Mouse (Mus musculus) thymus, postnatal 4 days (tissue): ENCODE data around the gene Gm20604.

Experiments used
- DNase-seq: peaks from one replicate; pipeline ENCODE4 v3.0.0; 2021

Gm20604 gene

DNA sequence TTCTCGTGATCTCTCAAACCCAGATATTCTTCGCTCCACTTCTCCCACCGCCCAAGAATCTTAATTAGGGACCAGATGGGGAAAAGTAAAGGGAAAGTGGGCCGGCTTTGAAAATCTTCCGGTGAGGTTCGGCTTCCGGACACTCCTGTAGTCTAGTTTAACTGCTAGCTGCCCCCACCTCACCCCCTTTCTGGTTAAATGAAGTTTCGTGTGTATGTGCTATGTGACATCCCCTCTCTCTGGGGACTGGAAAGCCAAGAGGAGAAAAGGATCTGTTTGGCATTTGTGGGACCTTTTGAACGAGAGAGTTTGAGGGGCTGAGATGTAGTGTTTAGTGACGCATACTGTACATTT, at the start of gene Gm20604:
Gm20604 (minus strand) TSS at position 270 of the 354 bp plus-strand sequence.
- no peak for DNase-seq

DNA sequence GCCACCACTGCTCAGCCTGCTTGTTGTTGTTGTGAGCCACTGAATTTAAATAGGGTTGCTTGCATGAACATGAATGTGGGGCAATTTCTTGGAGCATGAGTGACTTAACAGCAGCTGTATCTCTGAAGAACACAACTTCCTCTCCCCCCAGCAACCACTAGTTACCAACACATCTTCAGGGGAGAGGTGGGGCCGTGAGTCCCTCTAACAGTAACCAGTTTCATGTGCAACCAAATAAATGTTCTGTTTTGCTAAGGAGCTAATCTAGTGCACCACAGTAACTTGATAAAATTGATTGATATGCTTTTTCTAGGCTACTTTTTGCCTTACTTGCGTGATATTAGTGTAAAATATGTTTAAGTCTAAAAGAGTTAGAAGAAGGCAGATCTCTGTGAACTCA, 41.1 kb upstream of the Gm20604 start:
- no peak for DNase-seq

DNA sequence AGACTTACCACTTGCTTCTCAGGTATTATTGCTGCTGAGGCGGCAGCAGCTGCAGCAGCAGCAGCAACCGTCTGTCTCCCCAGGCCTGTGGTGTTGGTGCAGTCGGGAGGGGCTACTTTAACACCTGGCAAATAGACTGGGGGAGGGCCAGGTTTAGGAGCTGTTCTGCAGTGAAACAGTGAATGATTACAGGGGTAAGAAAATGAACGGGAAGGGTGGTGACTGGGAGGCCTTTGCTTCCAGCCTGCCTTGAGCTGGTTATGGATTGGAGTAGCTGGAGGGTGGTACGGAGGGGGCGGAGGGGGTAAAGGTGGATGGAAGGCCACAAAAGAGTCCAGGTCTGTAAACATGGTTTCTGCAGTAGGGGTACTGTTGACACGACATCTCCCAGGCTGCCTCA, 29.5 kb upstream of the Gm20604 start:
- peak; percentile 74 for DNase-seq

DNA sequence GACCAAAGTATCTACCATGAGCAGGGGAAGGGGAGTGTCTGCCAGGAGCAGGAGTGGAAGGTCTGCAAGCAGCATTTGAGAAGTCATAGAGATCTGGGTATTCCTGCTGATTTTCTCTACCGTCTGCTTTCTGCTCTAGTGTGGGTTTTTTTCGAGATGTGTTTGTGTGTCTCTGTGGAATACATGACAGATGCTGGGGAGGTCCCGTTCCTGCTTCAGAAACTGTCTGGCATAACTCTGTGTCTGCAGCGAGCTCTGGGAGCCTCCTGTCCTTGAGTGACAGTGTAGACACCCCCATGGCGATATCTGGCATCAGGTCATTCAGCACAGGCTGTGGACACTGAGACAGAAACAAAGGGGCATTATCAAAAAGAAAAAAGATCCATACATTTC, 27.1 kb upstream of the Gm20604 start:
- DNase-seq = no peak

DNA sequence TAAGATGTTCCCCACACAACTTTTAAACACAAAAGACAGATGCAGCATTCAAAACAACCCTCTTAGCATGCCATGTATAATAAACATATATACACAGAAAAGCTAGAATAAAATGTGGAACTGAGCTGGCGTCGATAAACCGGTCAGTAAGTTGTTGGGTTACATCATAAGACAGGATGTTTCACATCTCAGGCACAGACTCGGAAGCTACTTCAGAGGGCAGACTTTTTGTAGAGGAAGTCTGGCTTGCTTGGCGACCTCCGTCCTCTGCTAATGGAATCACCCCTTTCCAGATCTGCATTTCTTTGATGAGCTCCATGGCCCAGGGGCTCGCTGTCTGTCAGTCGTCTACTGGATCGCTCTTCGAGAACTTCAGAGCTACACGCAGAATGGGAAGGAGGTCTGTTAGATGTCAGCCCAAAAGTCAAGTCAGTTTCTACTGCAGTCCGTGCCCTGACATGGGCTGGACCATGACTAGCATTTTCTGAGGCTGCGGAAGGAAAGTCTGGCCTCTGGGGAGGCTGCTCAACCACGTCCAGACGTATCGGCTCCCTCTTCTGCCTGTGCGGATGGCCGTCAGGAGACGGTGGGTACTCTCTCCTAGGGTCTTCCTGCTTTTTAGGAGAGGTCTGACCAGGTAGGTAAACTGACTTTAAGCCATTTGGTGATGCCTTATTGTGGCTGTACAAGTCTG, 26.6 kb upstream of the Gm20604 start:
- no peak for DNase-seq

DNA sequence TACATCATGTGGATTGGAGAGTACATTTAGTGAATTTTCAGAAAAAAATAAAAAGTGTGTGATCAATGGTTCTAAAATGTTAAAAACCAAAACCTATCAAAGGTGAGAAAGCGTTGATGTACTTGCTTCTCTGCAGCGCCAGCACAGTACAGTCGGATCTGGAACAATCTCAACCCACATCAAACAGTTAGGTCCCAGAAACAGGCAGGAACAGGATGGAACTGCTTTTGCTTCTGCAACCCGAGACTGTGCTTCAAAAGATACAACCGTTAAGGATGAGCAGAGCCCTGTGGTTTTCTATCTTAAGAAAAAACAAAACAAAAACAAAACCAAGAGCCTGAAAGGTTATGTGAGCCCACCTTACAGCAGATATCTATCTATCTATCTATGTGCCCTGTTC, 24.4 kb upstream of the Gm20604 start:
- no peak for DNase-seq

DNA sequence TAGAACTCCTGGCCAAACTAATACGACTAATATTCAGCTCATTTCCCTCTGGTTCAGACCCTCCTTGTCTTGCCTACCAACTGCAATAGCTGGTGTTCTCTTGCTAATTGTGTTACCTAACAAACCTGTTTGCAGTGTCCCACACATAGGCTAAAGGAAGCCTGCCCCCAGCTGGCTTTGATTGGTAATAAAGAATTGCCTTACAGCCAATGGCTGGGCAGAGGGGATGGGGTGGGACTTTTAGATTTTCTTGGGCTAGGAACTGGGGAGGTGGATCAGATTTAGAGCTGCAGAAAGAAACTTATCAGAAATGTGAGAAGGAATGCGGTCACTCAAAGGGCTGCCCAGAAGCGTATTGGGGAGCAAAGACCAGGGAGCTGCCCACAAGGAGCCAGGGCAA, 21.0 kb upstream of the Gm20604 start:
- peak; percentile 49 for DNase-seq

DNA sequence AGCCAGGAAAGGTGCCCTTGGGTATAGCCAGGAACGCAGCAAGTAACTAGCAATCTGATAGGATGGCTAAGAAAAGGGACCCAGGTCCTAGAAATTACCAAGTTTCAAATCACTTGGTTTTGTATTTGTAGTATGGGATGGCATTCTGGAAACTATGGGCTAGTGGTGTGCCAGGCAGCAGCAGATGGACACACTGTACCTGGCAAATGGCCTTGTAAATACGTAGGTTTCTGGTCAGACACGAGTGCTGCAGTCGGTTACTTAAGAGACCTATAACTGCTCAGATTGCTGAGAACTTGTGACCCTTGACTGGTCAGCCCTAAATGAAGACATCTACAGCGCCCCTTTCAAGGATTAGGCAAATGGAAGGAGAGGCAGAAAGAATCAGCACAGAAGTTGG, 19.7 kb upstream of the Gm20604 start:
- no peak for DNase-seq

DNA sequence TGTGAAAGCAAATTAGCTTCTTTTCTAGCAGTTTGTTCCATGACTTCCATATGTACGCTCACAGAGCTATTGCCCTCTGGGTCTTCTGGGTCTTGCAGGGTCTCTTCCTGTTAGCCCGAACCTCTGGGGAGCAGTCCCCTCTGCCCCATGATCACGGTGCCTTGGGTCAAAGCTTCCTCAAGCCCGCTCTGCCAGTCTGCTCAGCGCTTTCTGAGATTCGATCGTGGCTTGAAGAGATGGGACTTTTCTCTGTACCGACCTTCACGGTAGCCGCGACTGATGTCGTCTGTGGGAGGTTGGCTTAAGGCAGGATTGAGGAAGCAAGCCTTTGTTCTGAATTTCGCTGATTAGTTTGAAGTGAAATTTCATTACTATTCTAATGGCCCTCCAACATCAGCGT, 17.6 kb upstream of the Gm20604 start:
- no peak for DNase-seq

DNA sequence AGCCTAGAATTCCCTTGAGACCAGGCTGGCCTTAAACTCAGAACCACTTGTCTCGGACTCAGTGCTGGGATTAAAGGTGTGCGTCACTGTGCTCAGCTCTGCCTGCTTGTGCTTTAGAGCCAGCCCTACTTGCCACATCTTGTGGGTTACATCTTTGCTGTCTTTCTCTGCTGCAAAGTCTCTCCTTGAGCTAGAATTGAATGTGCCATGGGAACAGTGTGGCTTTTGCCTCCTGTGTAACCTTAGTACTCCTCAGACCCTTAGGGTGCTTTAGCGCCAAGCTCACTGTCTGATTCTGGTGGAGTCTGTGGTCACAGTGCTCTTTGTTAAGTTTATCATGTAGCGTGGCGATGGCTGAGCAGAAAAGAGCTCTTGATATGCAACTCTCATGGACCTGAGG, 14.2 kb upstream of the Gm20604 start:
- DNase-seq = no peak

DNA sequence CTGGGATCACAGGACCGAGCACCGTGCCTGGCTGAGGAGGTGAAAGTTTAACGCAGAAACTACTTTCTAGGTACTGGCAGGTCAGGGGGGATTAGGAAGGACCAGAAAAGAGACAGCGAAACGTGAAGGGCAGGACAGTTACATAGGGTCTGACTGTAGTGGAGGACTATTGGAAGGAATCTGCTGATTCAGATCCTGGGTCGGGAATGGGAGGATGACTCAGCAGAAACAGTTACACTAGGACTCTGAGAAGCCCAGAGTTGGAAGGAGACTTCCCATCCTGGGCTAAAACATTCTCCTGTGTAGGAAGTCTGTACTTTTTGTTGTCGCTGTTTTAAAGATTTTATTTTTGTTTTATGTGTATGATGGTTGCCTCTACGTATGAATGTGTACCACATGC, 13.1 kb upstream of the Gm20604 start:
- DNase-seq = no peak

DNA sequence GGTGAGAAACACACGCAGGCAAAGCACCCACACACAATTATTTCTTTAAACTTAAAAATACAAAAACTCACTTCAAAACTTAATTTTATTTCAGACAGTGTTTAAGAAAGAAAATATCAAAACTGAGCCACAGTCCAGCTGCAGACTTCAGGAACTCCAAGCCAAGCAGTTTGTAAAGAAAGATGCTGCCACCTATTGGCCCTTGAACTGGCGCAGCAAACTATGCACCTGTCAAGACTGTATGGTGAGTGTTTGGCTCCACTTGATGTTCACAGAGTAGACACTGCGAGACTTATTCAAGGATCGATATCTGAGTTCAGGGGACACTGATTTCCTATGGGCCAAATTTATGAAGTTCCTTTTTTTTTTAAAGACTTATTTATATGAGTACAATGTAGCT, 10.5 kb upstream of the Gm20604 start:
- DNase-seq = peak; percentile 50

DNA sequence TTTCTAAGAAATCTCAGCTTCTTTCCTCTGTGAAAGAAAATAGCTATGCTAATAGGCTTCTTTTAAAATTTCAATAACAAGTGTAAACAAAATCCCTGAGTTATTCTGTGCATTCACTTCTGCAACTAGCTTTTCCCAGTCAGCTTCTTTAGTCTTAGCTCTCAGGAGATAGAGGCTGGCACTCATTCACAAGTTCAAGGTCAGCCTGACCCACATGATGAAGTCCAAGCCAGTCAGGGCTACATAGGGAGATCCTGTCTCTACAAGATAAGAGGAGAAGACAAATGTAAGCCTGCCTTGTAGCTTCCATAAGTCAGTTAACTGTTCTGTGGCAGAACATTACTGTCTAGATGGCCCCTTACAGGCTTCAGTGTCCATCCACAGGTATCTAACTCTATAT, 5.2 kb upstream of the Gm20604 start:
- no peak for DNase-seq

DNA sequence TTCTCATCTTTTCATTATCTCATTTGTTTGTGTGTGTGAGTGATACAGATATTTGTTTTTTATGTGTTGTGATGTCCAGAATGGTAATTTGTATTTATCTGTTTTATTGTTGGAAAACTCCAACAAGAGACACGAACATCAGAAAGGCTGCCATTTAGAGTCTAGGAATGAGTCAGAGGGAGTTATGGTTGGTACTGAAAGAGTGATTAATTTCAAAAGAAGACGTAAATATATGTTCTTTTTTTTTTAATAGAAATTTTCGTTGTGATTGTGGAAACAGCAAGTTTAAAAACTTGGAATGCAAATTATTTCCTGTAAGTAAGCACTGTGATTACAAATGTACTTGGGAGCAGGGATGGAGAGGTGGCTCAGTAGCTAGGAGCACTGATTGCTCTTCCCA, 3.2 kb upstream of the Gm20604 start:
- no peak for DNase-seq

DNA sequence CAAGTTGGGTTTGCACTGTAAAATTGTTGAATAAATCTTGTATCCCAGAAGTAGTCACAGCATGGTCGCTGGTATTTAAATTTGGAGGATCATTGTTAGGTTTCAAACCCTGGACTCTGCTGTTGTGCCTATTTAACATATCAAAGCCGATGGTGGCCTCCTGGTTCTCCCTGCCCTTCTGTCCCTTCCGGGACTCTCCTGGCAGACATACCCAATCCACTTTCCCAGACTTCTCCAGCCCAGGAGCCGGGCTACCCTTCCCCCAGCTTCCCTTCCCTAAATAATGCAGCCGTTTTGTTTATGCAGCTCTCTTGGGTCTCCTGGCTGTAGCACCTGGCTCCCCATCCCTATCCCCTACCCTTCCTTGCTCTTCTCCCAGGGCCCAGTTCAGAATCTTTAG, 464 bp upstream of the Gm20604 start:
- DNase-seq = no peak

DNA sequence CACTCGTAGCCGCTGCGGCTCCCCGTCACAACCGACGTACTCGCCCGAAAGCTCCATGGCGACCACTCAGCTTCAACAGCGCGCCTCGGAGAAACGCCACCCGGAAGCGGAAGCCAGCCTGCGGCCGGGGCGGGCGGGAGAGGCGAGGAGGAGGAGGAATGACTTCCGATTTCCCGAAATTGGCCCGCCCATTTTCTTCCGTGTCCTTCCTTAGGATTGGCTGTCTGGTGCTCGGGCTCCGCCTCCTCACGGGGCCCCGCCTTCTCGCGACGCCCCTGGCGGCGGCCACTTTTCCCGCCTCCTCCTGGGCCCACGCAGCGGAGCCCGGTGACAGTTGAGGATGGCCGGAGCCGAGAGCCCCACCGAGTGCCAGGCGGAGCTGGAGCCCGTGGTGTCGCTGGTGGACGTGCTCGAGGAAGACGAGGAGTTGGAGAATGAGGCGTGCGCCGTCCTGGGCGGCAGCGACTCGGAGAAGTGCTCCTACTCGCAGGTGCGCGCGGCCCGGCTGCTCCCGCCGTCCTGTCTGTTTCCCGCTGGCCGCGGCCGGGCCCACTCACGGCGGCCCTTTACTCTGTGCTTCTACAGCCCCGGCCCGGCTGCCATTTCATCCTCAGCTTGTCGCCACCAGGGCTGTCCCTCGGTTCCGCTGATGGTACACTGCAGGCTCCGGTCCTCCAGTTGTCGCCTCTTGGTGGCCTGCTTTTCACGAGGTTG, 626 bp downstream of the Gm20604 start, which contains the start of the genes Gm28051, Gon7 and Ubr7:
Gm28051 (minus strand) TSS at position 77 of the 714 bp plus-strand sequence.
Gon7 (minus strand) TSS at position 115 of the 714 bp plus-strand sequence.
Ubr7 (plus strand) TSS at position 279 of the 714 bp plus-strand sequence.
- peak; percentile 96 for DNase-seq

DNA sequence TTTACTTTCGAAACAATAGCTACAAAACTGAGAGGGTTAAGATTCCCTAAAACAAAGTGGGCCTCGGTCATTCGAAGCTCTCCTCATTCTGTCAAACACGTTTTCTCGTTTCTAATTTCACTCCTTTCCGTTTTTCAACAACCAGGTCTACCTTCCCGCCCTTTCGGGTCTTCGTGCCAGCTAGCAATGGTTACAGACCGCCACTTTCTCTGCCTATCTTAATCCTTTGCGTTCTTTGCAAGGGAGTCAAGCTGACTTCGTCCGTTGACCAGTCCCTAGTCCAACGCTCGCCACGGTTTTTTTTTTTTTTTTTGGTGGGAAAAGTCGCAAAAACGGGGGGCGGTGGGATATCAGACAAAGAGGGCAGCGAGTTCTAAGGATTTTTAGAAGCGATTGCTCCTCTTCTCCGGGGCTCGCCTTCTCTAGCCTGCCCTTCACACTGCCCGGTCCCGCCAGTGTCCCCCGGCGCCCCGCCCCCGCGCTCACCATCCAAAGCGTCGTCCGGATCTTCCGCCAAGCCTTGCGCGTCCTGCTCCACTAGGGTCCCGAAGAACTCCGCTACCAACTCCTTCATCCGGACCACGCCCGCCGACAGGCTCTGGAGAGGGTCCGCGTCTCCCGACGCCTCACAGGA, 1.3 kb downstream of the Gm20604 start:
- DNase-seq = no peak

DNA sequence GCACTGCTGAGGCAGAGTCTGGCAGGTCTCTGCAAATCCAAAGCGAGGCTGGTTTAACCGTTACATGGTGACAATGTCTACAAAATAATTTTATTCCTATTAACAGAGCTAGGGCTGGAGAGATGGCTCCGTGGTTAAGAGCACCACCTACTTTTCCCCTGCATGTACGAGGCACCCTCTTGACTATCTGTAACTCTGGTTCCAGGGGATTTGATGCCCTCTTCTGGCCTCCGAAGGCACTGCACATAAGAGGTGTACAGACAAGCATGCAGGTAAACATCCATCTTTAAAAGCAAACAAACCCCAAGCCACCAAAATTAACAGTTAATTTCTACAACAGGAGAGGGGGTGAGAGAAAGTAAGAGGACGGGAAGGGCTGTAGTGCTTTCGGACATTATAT, 2.2 kb downstream of the Gm20604 start:
- peak; percentile 75 for DNase-seq

DNA sequence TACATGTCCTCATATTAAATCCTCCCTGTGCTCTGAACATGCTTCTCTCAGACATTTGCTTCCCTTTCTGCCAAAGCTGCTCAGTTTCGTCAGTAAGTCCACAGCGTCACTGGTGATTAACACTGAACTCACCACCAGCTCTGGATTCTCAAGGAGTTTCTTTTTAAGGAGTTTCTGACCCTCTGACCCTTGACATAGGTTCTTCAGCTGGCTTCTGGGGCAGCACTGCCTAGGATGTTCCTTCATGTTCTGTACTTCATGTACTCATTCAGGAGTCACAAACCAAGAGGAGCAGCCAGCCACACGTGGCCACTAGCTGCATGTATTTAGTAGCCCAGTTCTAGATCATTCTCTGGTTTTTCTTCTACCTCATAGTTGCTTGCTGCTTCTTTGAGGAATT, 10.2 kb downstream of the Gm20604 start:
- no peak for DNase-seq

DNA sequence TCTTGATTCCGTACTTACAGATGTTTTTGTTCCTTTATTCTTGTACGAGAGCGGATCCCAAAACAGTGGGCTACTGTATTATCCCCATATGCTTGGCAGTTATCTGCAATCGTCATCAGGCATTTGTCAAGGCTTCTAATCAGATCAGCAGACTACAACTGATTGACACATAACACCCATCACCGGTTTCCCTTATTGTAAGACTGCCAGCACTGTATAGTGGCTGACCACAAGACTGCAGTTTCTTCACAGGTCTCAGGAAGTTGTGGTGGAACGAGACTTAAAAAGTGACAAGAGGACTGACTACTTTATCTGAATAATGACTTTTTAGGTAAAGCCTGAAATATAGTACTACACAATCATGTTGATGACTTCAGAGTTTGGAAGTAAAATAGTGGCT, 13.6 kb downstream of the Gm20604 start:
- DNase-seq = no peak

DNA sequence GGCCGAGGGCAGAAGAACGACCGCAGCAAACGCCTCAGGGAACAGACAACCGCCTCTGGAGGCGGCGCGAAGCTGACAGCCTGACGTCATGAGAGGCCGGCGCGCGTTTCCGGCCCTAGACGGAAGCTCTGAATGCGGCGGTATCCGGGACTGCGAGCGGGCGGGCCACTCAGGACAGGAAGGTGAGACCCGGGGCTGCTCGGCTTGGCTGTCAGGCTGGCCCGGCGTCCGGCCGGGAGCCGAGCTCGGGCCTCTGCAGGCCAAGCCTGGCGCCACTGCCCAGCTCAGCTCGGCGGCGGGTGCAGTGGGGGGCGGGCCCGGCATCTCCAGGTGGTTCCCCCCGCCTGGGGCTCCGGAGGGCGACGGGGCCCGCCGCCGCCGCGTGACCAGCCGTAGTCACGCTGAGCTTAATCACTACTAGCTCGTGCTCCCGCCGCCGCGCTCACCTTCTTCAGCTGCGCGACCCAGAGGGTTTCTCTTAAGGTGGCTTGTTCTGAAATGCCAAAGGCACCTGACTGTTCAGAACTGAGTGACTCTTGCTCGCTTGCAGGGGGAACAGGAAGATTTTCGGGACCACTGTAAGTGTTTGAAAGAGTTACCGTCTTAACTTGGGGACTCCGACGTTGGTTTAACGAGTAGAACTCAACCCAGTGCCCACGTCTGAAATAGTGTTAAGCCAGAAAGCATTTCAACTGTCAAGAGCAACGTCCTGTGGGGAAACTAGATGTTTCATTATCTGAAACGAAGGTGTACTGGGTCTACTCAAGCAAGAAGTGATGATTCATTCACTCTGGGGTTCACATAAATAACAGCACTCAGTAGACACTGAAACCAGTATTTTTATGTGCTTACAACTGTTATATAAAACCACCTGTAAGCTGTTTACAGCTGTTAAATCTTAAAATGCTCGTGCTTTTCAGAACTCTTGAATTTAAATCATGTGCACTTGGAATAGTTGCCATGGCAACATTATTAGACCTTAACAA, 14.6 kb downstream of the Gm20604 start, which contains the start of the genes Moap1 and Tmem251:
Moap1 (minus strand) TSS at position 73 of the 986 bp plus-strand sequence.
Tmem251 (plus strand) TSS at position 174 of the 986 bp plus-strand sequence.
- DNase-seq = peak; percentile 90

DNA sequence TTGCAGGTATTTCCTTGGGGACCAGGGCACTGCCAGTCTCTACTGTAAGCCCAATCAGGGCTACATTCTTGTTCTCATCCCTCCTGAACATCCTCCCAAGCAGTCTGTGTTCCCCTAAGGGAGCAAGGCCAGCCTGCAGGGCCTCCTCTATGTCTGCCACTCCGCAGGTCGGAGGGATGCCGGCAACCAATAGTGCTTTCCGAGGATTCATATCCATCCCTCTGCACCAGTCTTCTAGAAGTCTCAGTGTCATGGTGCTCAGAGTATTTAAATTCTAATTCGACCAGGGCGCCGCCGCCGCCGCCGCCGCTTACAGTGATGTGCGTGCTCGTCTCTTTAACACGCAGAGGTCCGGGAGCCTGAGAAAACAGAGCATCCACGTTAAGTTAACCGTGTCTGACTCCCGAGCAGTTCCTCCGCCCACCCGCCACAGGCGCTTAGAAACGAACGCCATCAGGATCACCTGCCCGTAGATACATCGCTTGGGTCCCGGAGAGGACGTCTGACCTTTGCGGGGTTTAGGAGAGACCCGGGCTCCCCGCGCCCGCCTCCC, 15.4 kb downstream of the Gm20604 start:
- DNase-seq = no peak
